Mouse (Mus musculus): Measurements from ENCODE around the gene Rac2.

Gene Rac2

GRCm38 (mm10) chr15:78588049-78588448 lies 15.5 kb upstream of the Rac2 start:
- DNase-seq (ENCODE audit: low spot score) = no peak

GRCm38 (mm10) chr15:78587050-78587994 lies 14.7 kb upstream of the Rac2 start:
- DNase-seq (ENCODE audit: low spot score) = peak; percentile 90

GRCm38 (mm10) chr15:78585404-78585803 lies 12.8 kb upstream of the Rac2 start:
- no peak for DNase-seq (ENCODE audit: low spot score)

- DNase-seq (ENCODE audit: low spot score) = no peak
These were observed 10.8 kb upstream of the Rac2 start for GRCm38 (mm10) chr15:78583352-78583751.

GRCm38 (mm10) chr15:78576284-78576810 lies 3.8 kb upstream of the Rac2 start:
- DNase-seq (ENCODE audit: low spot score) = no peak

- DNase-seq (ENCODE audit: low spot score) = no peak
These were observed 348 bp downstream of the Rac2 start for GRCm38 (mm10) chr15:78572270-78572600.

GRCm38 (mm10) chr15:78571554-78572269 lies 871 bp downstream of the Rac2 start:
- no peak for DNase-seq (ENCODE audit: low spot score)

- no peak for DNase-seq (ENCODE audit: low spot score)
These were observed 2.4 kb downstream of the Rac2 start for GRCm38 (mm10) chr15:78570170-78570569.

- no peak for DNase-seq (ENCODE audit: low spot score)
These were observed 4.9 kb downstream of the Rac2 start for GRCm38 (mm10) chr15:78567608-78568120.

- DNase-seq (ENCODE audit: low spot score) = no peak
These were observed 7.7 kb downstream of the Rac2 start for GRCm38 (mm10) chr15:78564764-78565435.

GRCm38 (mm10) chr15:78563937-78564336 lies 8.6 kb downstream of the Rac2 start:
- DNase-seq (ENCODE audit: low spot score) = no peak

GRCm38 (mm10) chr15:78563344-78563743 lies 9.2 kb downstream of the Rac2 start:
- no peak for DNase-seq (ENCODE audit: low spot score)

- DNase-seq (ENCODE audit: low spot score) = no peak
These were observed 13.2 kb downstream of the Rac2 start for GRCm38 (mm10) chr15:78559141-78559979.

- no peak for DNase-seq (ENCODE audit: low spot score)
These were observed 14.7 kb downstream of the Rac2 start for GRCm38 (mm10) chr15:78557693-78558535.

GRCm38 (mm10) chr15:78554545-78555313 lies 17.9 kb downstream of the Rac2 start:
- DNase-seq (ENCODE audit: low spot score) = no peak

GRCm38 (mm10) chr15:78549189-78549734 lies 23.3 kb downstream of the Rac2 start:
- no peak for DNase-seq (ENCODE audit: low spot score)

GRCm38 (mm10) chr15:78548711-78549110 lies 23.9 kb downstream of the Rac2 start:
- no peak for DNase-seq (ENCODE audit: low spot score)

GRCm38 (mm10) chr15:78548336-78548665 lies 24.3 kb downstream of the Rac2 start:
- peak; percentile 47 for DNase-seq (ENCODE audit: low spot score)

All from embryo, embryonic 10.5 days (tissue).